Mouse (Mus musculus): ENCODE results near the gene Pvalb. TPM values are rescaled to one million over a fixed set of nuclear protein-coding genes. Genes with fewer than 3 reads are reported as not detected.
A peak's percentile ranks its signal among the peaks of the same experiment; 100 is the strongest.

Gene Pvalb
- polyA plus RNA-seq, 2 experiments = not detected

DNA sequence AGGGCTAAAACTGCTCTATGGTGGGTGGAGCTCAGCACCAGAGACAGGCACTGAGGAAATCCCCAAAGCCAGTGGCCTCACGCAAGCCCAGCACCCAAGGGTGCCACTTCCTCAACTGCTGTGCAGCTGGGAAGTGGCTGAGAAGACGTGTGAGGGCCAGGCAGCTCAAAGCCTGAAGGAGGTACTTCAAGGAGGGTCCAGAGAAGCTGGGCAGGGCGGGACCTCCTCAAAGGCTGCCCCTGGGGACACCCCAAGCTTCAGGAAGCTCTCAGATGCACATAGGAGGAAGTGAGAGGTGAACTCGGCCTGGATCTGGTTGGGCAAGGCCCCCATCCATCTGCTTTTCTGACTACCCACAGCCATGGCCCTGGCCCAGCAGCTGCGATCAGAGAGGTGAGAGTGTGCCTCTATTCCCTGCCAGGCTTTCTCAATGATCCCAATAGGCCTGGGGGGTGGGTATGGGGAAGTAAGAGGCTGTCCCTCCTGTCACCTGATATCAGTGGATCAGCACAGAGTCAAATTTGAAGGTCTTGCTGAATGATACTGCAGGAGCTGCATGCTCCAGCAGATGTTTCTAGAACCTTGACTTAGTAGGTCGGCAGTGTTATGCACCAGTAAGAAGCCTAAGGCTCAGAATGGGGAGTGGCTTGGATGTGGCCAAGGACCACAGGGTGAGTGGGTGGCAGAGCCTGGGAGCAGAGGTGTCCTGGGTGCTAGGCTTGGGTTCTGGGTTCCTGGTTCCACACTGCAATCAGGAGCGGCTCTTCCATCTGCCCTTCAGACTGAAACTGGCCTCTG lies 38.7 kb upstream of the Pvalb start, which contains the start of gene Ncf4:
TSS of gene Ncf4 (plus strand) at position 107 of the 798 bp plus-strand sequence.
- Histone ChIP-seq H3K4me2 (ENCODE audit: low read depth) (no peak within 1 kb of the TSS), H3K27me3 (ENCODE audit: control insufficient read depth, insufficient read depth, low read length) (no peaks in the 10 kb centered on the region), H3K9ac (replicated peaks) (no peak within 1 kb of the TSS), H3K27ac (no peak within 1 kb of the TSS), H3K36me3 (replicated peaks; ENCODE audit: control insufficient read depth, insufficient read depth, low read depth) (no peaks in the 10 kb centered on the region), H3K9me3 (ENCODE audit: control insufficient read depth, low read length) (no peaks in the 10 kb centered on the region), H3K4me3 (ENCODE audit: insufficient read depth in 1 of 2, low read depth in 2 of 2, low read length in 2 of 2) (0 out of 4 replicates have a peak within 1 kb of the TSS, but pooled peaks have one; percentile 4 to 16), H3K4me1 (replicated peaks; ENCODE audit: control insufficient read depth in 2 of 2, insufficient read depth in 2 of 2, low read length in 1 of 2) (no peaks in the 10 kb centered on the region)
- ATAC-seq (ENCODE audit: insufficient read depth) (no peak), DNase-seq (ENCODE audit: low read depth in 3 of 3, low spot score in 3 of 3) (no peak)
- 33% methylated on average over 7 of the region's 7 CpGs for WGBS (ENCODE audit: insufficient replicate concordance)
- TF ChIP-seq CTCF (IDR thresholded peaks at IDR 0.05; ENCODE audit: low read depth) = no peak

DNA sequence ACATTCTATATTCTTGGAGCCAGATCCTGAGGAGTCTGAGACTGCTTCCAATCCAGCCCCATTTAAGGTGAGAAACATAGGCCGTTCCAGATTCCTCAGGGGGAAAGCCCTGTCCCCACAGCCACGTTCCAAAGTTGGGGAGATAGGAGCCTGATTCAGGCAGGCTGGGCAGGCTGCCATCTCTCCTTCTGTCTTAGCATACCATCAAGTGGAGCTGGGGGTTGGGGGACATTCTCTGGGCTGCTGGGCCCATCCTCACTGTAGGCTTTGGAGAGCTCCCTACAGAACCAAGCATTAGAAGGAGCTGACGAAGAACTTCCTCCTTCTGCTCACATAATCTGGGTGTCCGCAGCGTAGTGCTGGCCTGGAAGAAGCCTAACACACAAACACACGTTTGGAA lies 37.6 kb upstream of the Pvalb start:
- Histone ChIP-seq H3K9me3 (ENCODE audit: control insufficient read depth, low read length) (no peaks in the 10 kb centered on the region), H3K9ac (replicated peaks) (no peak overlapping the region), H3K27me3 (ENCODE audit: control insufficient read depth, insufficient read depth, low read length) (no peaks in the 10 kb centered on the region), H3K4me3 (ENCODE audit: insufficient read depth in 1 of 2, low read depth in 2 of 2, low read length in 2 of 2) (no peak overlapping the region), H3K36me3 (replicated peaks; ENCODE audit: control insufficient read depth, insufficient read depth, low read depth) (no peaks in the 10 kb centered on the region), H3K4me1 (replicated peaks; ENCODE audit: control insufficient read depth in 2 of 2, insufficient read depth in 2 of 2, low read length in 1 of 2) (no peaks in the 10 kb centered on the region), H3K27ac (no peak overlapping the region), H3K4me2 (ENCODE audit: low read depth) (no peak overlapping the region)
- DNase-seq (ENCODE audit: low read depth in 3 of 3, low spot score in 3 of 3) (no peak), ATAC-seq (ENCODE audit: insufficient read depth) (no peak)
- WGBS (ENCODE audit: insufficient replicate concordance) = 37% methylated on average over 6 of the region's 6 CpGs
- TF ChIP-seq EP300 (IDR thresholded peaks at IDR 0.05; ENCODE audit: low read depth) (no peak), CTCF (IDR thresholded peaks at IDR 0.05; ENCODE audit: low read depth) (no peak)

DNA sequence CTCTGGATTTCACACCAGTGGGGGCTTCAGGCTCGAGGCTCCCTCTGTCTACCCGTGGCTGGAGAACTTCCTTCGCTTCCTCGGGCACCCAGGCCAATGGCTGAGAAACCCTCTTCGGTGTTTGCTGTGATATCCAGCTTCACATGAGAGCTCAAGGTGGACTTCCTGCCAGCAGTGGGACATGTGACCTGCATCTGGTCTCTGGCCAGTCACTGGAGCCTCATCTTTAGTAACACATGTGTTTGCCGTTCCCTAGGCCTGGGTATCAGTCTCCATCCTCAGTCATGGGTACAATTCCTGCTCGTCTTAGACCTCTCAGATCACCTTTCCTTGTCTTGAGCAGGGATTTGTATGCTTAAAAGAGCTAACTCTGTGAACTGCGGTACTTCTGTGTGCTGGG lies 36.9 kb upstream of the Pvalb start:
- H3K27me3 ChIP-seq (ENCODE audit: control insufficient read depth, insufficient read depth, low read length) = no peaks in the 10 kb centered on the region
- DNase-seq (ENCODE audit: low read depth in 3 of 3, low spot score in 3 of 3) = no peak
- H3K4me3 ChIP-seq (ENCODE audit: insufficient read depth in 1 of 2, low read depth in 2 of 2, low read length in 2 of 2) = no peak overlapping the region
- 66% methylated on average over 8 of the region's 8 CpGs for WGBS (ENCODE audit: insufficient replicate concordance)
- no peak for TF ChIP-seq CTCF (IDR thresholded peaks at IDR 0.05; ENCODE audit: low read depth)
- TF ChIP-seq EP300 (IDR thresholded peaks at IDR 0.05; ENCODE audit: low read depth) = no peak
- no peak overlapping the region for H3K27ac ChIP-seq
- H3K4me2 ChIP-seq (ENCODE audit: low read depth) = no peak overlapping the region
- no peaks in the 10 kb centered on the region for H3K4me1 ChIP-seq (replicated peaks; ENCODE audit: control insufficient read depth in 2 of 2, insufficient read depth in 2 of 2, low read length in 1 of 2)
- no peak overlapping the region for H3K9ac ChIP-seq (replicated peaks)
- H3K9me3 ChIP-seq (ENCODE audit: control insufficient read depth, low read length) = no peaks in the 10 kb centered on the region
- H3K36me3 ChIP-seq (replicated peaks; ENCODE audit: control insufficient read depth, insufficient read depth, low read depth) = no peaks in the 10 kb centered on the region
- ATAC-seq (ENCODE audit: insufficient read depth) = no peak

DNA sequence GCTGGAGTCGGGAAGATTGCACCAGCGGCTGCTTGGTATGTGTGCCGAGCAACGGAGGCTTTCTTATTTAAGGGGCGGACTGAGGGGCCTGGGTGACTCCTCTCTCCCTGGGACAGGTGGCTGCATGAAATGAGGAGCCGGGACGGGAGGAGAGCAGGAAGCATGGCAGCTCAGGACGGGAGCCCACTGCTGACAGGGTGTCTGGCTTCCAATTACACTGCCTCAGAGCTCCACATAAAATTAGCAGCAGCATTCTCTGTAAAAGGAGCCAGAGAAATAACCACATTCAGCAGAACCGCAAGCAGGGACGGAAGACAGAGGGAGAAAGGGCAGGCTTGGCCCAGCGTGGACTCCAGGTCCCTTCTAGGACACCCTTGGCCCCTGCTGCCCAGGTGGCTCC lies 35.1 kb upstream of the Pvalb start:
- Histone ChIP-seq H3K4me3 (ENCODE audit: insufficient read depth in 1 of 2, low read depth in 2 of 2, low read length in 2 of 2) (no peak overlapping the region), H3K27me3 (ENCODE audit: control insufficient read depth, insufficient read depth, low read length) (no peaks in the 10 kb centered on the region), H3K9me3 (ENCODE audit: control insufficient read depth, low read length) (no peaks in the 10 kb centered on the region), H3K36me3 (replicated peaks; ENCODE audit: control insufficient read depth, insufficient read depth, low read depth) (no peaks in the 10 kb centered on the region), H3K27ac (no peak overlapping the region), H3K4me1 (replicated peaks; ENCODE audit: control insufficient read depth in 2 of 2, insufficient read depth in 2 of 2, low read length in 1 of 2) (no peaks in the 10 kb centered on the region), H3K4me2 (ENCODE audit: low read depth) (no peak overlapping the region), H3K9ac (replicated peaks) (no peak overlapping the region)
- no peak for DNase-seq (ENCODE audit: low read depth in 3 of 3, low spot score in 3 of 3)
- no peak for ATAC-seq (ENCODE audit: insufficient read depth)
- no peak for TF ChIP-seq EP300 (IDR thresholded peaks at IDR 0.05; ENCODE audit: low read depth)
- no peak for TF ChIP-seq CTCF (IDR thresholded peaks at IDR 0.05; ENCODE audit: low read depth)
- WGBS (ENCODE audit: insufficient replicate concordance) = 49% methylated on average over 11 of the region's 11 CpGs

DNA sequence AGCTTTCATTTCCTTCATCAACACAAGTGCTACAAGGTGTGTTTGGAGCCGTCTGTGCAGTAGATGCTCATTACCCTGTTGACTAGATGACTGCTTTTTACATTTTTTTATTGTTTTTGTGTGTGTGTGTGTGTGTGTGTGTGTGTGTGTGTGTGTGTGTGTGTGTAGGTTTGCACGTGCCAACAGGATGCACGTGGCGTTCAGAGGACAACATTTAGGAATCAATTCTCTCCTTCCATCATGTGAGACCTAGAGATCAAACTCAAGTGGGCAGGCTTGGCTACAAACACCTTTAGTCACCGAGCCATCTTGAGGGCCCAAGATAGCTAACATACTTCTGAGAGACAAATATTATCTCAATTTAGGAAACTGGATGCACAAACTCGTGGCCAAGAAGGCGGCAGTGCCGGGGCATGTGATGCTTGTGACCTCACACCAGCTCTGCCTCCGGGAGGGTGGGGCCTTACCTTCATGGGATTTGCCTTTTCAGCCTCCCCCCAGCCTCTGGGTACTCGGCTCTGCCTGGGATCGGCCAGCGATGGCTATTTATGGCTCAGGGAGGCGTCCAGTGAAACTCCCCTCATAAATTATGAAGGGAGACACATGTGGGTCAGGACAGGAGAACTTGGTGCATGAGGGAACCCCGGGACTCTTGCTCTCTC lies 33.9 kb upstream of the Pvalb start:
- Histone ChIP-seq H3K36me3 (replicated peaks; ENCODE audit: control insufficient read depth, insufficient read depth, low read depth) (no peaks in the 10 kb centered on the region), H3K9me3 (ENCODE audit: control insufficient read depth, low read length) (no peaks in the 10 kb centered on the region), H3K4me1 (replicated peaks; ENCODE audit: control insufficient read depth in 2 of 2, insufficient read depth in 2 of 2, low read length in 1 of 2) (peaks cover 0 to under 1% of the 10 kb centered on the region in 2 experiments; a peak in 1 of 4 replicates), H3K4me3 (ENCODE audit: insufficient read depth in 1 of 2, low read depth in 2 of 2, low read length in 2 of 2) (no peak overlapping the region), H3K27ac (no peak overlapping the region), H3K9ac (replicated peaks) (no peak overlapping the region), H3K4me2 (ENCODE audit: low read depth) (no peak overlapping the region), H3K27me3 (ENCODE audit: control insufficient read depth, insufficient read depth, low read length) (no peaks in the 10 kb centered on the region)
- DNase-seq (ENCODE audit: low read depth in 3 of 3, low spot score in 3 of 3) = no peak
- ATAC-seq (ENCODE audit: insufficient read depth) = no peak
- TF ChIP-seq CTCF (IDR thresholded peaks at IDR 0.05; ENCODE audit: low read depth) (no peak), EP300 (IDR thresholded peaks at IDR 0.05; ENCODE audit: low read depth) (no peak)
- 57% methylated on average over 14 of the region's 14 CpGs for WGBS (ENCODE audit: insufficient replicate concordance)
